Mouse (Mus musculus) limb, embryonic 11.5 days (tissue): ENCODE data around the gene Efl1. TPM values are rescaled to one million over a fixed set of nuclear protein-coding genes. Genes with fewer than 3 reads are reported as not detected.

Experiments
- ATAC-seq: fragments of 200-750 bp; cut with Nextera tagmentation; 2 replicates; pipeline ENCODE4 v1.8.0; 2017; ENCODE audit warnings: low read depth; ENCODE audit not compliant: insufficient number of reproducible peaks, low FRiP score, low TSS enrichment
- DNase-seq: peaks from one replicate; pipeline ENCODE4 v3.0.0-alpha.2; 2015; ENCODE audit warnings: low spot score
- H3K27ac ChIP-seq: fragments of 300-500 bp; sonication (generic); replicated peaks from 2 replicates; pipeline ENCODE4 v1.5.1; 2014; ENCODE audit warnings: low read depth, mild to moderate bottlenecking, low read length
- H3K27me3 ChIP-seq: fragments of 300-500 bp; sonication (generic); 2 replicates; pipeline ENCODE4 v1.6.1; 2014; ENCODE audit warnings: mild to moderate bottlenecking, low read length, mixed read lengths; ENCODE audit not compliant: control insufficient read depth, insufficient read depth
- H3K36me3 ChIP-seq: fragments of 300-500 bp; sonication (generic); 2 replicates; pipeline ENCODE4 v1.6.1; 2014; ENCODE audit warnings: mild to moderate bottlenecking, low read length, moderate library complexity, mixed read lengths; ENCODE audit not compliant: control insufficient read depth, insufficient read depth
- H3K4me1 ChIP-seq: fragments of 300-500 bp; sonication (generic); 2 replicates; pipeline ENCODE4 v1.6.1; 2014; ENCODE audit warnings: low read length, mixed read lengths; ENCODE audit not compliant: control insufficient read depth, insufficient read depth
- H3K4me2 ChIP-seq: fragments of 300-500 bp; sonication (generic); 2 replicates; pipeline ENCODE4 v1.6.1; 2014; ENCODE audit warnings: low read depth, mild to moderate bottlenecking, moderate library complexity; ENCODE audit not compliant: severe bottlenecking
- H3K4me3 ChIP-seq: fragments of 300-500 bp; sonication (generic); 2 replicates; pipeline ENCODE4 v1.5.1; 2014; ENCODE audit warnings: low read depth, low read length
- H3K9ac ChIP-seq: fragments of 300-500 bp; sonication (generic); 2 replicates; pipeline ENCODE4 v1.6.1; 2014; ENCODE audit warnings: mild to moderate bottlenecking, low read length
- H3K9me3 ChIP-seq: fragments of 300-500 bp; sonication (generic); 2 replicates; pipeline ENCODE4 v1.6.1; 2016; ENCODE audit warnings: low read length; ENCODE audit not compliant: control insufficient read depth
- WGBS: fragments of 180-500 bp; shearing (Covaris S2); extraction: QIAGEN DNeasy Blood & Tissue Kit; methylation state at CpG from one replicate; pipeline ENCODE4 v1.1.7; 2014; 5-methylcytosine and 5-hydroxymethylcytosine counted together
- polyA plus RNA-seq: library from polyadenylated mRNA; unstranded; fragments of >200 nt; fragmentation: Nextera tagmentation; extraction: Ambion mirVana; gene quantifications from 2 replicates; pipeline ENCODE4 v1.2.1, GENCODE M21; 2014

The Efl1 gene
- polyA plus RNA-seq, 1 experiment from 2014 or later: 23.2 TPM

DNA sequence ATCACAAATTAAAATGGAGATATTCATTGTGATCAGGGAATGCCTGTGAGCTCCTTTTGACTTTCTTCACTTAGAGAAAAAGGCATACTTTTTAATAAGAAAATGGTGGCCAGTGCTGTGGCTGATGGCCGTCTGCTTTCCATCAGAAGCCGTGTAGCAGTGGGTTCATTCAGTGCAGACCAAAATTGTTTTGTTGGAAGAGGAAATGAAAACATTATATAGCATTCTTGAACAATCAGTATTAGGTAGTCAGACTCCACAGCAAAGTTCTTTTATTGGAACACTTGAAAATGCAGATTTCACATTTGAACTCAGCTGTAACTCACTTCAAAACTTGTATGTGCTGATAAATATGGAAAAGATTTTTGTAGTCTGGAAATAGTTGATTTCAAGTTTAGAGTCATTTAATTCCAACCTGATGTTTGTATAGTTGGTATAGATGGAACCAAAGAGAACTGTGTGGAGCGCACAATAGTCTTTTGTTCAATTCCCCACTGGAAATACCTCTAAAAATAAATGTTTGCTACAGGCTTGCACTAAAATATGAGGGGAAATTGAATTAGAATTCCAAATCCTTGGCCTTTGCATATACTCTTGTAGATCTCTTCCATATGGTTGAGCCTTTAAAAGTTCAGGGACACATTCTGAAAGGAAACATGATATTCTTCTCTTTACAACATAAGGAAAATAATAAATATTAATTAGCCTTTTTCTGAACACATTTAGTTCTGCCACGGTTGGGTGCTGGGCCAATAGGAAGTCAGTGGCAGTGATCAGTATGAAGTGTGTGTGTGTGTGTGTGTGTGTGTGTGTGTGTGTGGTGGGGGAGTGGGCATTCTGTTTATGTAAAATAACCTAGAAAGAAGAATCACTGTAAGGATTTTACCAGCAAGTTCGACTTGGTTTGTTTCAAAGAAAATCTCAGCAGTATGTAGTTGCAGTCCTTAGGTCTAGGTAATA lies 54.2 kb downstream of the Efl1 start:
- peak overlapping the region; percentile 91 for H3K27ac ChIP-seq
- H3K4me3 ChIP-seq: no peak overlapping the region
- H3K36me3 ChIP-seq: no peaks in the 10 kb centered on the region
- 42% methylated on average over 5 of the region's 5 CpGs for WGBS
- H3K9me3 ChIP-seq: no peaks in the 10 kb centered on the region
- no peak overlapping the region for H3K9ac ChIP-seq
- peaks cover 4% of the 10 kb centered on the region; the same call in 1 of the 2 replicates for H3K4me1 ChIP-seq
- ATAC-seq (peak; percentile 87), DNase-seq (peak; percentile 62)
- H3K27me3 ChIP-seq: no peaks in the 10 kb centered on the region
- H3K4me2 ChIP-seq: no peak overlapping the region

DNA sequence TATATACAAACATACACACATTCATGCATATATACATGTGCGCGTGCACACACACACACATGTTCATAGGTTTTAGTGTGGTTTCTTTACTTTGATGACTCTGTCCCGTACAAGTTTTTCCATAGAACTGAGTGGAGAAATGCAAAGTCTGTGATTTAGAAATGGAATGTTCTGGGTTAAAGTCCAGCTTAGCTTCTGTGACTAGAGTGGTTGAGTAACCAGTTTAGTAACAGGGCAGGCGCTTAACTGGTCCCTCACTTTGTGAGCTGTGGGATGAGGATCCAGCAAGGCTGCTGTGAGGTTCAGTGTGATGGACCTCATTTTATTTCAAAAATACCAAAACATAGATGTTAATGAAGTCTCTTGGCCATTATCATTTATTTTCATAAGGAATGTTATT lies 60.8 kb downstream of the Efl1 start:
- Histone ChIP-seq H3K4me2 (no peak overlapping the region), H3K27ac (no peak overlapping the region), H3K36me3 (no peaks in the 10 kb centered on the region; the same call in 1 of the 2 replicates), H3K9me3 (no peaks in the 10 kb centered on the region), H3K4me3 (no peak overlapping the region), H3K4me1 (peaks cover 11% of the 10 kb centered on the region), H3K27me3 (no peaks in the 10 kb centered on the region), H3K9ac (no peak overlapping the region)
- ATAC-seq: no peak
- 97% methylated on average over 4 of the region's 4 CpGs for WGBS
- no peak for DNase-seq

DNA sequence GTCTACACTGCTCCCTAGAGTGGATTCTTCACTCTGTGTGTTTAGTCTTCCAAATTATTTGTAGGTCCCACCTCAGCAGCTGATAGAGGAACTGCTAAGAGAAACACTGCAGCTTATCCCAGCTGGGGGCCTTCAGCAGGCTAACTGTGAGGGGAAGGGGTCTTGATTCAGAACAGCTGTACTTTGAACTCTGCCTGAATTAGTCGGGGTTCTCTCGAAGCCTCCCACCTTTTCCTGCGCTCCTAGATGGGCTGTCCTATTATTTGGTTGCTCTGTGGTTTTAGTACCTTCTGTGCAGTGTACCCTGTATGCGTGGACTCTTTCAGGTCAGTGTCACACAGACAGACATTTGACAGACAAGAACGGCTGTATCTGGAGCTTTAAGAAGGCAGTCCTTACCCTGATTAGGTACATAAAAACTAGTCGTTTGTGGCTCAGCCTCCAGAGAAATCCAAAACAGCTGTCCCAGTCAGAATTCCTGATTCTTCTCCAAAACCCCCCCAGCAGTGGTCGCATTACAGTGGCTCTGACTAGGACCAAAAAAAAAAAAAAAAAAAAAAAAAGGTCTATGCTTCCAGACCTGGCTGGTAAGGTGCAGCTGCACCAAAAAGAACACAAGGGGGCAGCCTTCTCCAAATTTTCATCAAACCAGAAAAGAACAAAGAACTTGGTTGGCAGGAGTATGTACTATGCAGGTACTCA lies 66.9 kb downstream of the Efl1 start:
- no peaks in the 10 kb centered on the region; the same call in 1 of the 2 replicates for H3K36me3 ChIP-seq
- H3K4me1 ChIP-seq: peaks cover 39% of the 10 kb centered on the region
- H3K9me3 ChIP-seq: no peaks in the 10 kb centered on the region
- H3K9ac ChIP-seq: no peak overlapping the region; the same call in 1 of the 2 replicates
- DNase-seq (peak; percentile 80), ATAC-seq (peak; percentile 83)
- H3K4me2 ChIP-seq: no peak overlapping the region
- H3K27me3 ChIP-seq: no peaks in the 10 kb centered on the region
- 6% methylated on average over 7 of the region's 7 CpGs for WGBS
- H3K4me3 ChIP-seq: no peak overlapping the region
- peak overlapping the region; percentile 86 for H3K27ac ChIP-seq

DNA sequence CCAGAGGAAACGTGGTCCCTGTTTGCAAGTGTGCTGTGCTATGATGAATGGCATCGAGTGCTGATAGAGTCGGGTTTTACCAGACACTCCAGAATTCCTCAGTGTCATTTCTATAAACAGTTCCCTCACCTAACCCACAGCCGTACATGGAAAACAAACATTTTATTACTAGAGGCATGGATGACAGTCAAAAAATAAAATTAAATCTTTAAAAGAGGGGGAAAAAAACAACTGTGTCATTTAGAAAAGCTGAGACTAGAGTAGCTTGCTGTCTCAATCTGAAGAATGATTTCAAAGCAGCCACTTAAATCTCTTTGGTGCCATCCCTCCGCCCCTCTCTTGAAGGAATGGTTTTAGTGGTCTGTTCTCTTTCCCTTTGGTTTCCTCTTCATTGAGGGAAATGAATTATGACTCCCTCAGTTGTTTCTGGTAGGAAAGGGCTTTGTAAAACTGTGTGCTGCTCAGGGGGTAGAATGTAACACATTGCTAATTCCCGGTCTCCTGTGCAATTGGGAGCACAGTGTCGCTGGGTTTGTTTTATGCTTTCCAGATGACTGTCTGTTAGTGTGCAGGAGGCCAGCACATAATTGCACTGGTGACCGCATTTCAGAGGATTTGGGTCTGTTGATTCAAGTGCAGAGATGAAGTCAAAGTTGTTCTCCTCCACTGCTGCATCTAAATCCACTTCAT lies 67.6 kb downstream of the Efl1 start:
- Histone ChIP-seq H3K4me1 (peaks cover 46% of the 10 kb centered on the region), H3K36me3 (no peaks in the 10 kb centered on the region; the same call in 1 of the 2 replicates), H3K9me3 (no peaks in the 10 kb centered on the region), H3K9ac (peak overlapping the region; percentile 8; the same call in 1 of the 2 replicates), H3K27ac (peak overlapping the region; percentile 86), H3K4me3 (no peak overlapping the region), H3K27me3 (no peaks in the 10 kb centered on the region), H3K4me2 (no peak overlapping the region)
- DNase-seq (peak; percentile 77), ATAC-seq (peak; percentile 72)
- 9% methylated on average over 8 of the region's 8 CpGs for WGBS

DNA sequence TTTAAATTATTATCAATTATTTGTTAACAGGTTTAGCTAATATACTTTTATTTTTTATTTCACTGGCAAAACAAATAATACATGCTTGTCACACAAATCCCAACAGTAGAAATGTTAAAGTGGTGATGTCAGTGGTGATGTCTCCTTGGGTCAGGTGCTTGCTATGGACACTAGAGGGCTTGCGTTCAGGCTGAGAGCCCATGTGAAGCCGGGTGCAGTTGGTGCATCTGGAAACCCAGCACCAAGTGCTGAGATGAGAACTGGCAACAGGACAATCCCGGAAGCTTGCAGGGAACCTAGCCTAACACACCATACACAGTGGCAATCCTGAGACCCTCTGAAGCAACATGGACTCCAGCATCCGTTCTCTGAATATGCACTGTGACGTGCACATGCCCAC lies 70.9 kb downstream of the Efl1 start:
- peak; percentile 45 for DNase-seq

DNA sequence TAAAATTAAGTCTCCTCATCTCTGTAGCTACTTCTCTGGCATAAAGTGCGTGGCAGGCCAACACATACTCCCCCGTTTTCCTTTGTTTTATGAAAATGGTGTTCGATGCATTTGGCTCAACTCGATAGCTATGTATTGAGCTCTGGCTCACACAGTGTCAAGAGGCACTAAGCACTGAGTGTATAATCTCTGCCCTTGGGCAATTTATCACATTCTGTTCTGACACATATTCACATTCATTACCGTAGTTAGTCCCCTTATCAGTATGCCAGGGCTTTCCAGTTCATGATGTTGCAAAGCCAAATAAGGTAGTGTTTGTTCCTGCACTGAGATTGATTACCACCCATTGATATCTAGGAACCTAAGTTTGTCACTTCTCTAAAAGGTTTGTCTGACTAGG lies 71.3 kb downstream of the Efl1 start:
- H3K27ac ChIP-seq: peak overlapping the region; percentile 66; the same call in 1 of the 2 replicates
- 79% methylated on average over 5 of the region's 5 CpGs for WGBS
- H3K36me3 ChIP-seq: no peaks in the 10 kb centered on the region
- no peak for DNase-seq
- no peaks in the 10 kb centered on the region for H3K27me3 ChIP-seq
- no peak overlapping the region for H3K4me2 ChIP-seq
- H3K9me3 ChIP-seq: no peaks in the 10 kb centered on the region
- no peak overlapping the region for H3K9ac ChIP-seq
- H3K4me1 ChIP-seq: peaks cover 50% of the 10 kb centered on the region
- no peak overlapping the region for H3K4me3 ChIP-seq
- no peak for ATAC-seq

More for the DNA sequence above, 70.9 kb downstream of the Efl1 start:
- Histone ChIP-seq H3K27ac (0 out of 2 replicates have a peak overlapping the region, but pooled peaks have one; percentile 66), H3K9me3 (no peaks in the 10 kb centered on the region), H3K4me3 (no peak overlapping the region), H3K27me3 (no peaks in the 10 kb centered on the region), H3K4me1 (peaks cover 54% of the 10 kb centered on the region), H3K36me3 (no peaks in the 10 kb centered on the region), H3K9ac (no peak overlapping the region), H3K4me2 (no peak overlapping the region)
- WGBS: 78% methylated on average over 5 of the region's 5 CpGs
- no peak for ATAC-seq

DNA sequence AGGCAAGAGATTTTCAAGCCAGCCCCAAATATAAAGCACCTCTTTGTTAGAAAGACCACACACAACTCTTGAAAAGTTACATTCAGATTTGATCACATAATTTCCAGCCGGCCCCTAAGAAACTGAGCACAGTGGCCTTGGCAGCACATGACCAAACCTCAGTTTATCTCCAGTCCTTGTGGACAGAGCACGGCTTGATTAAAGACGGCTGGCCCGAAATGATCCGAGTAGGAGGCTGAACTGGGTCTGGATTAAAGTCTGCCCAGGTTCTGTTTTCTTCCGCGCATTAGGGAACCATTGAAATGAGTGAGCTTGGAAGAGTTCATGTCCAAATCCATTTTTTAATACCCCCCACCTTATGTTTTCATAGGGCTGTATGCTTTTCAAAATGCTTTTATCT lies 72.1 kb downstream of the Efl1 start:
- no peak for ATAC-seq
- H3K36me3 ChIP-seq: no peaks in the 10 kb centered on the region
- peaks cover 48% of the 10 kb centered on the region for H3K4me1 ChIP-seq
- no peaks in the 10 kb centered on the region for H3K9me3 ChIP-seq
- WGBS: 22% methylated on average over 7 of the region's 7 CpGs
- peak; percentile 45 for DNase-seq
- H3K27me3 ChIP-seq: no peaks in the 10 kb centered on the region
- H3K4me2 ChIP-seq: no peak overlapping the region
- no peak overlapping the region for H3K9ac ChIP-seq
- peak overlapping the region; percentile 66 for H3K27ac ChIP-seq
- no peak overlapping the region for H3K4me3 ChIP-seq

DNA sequence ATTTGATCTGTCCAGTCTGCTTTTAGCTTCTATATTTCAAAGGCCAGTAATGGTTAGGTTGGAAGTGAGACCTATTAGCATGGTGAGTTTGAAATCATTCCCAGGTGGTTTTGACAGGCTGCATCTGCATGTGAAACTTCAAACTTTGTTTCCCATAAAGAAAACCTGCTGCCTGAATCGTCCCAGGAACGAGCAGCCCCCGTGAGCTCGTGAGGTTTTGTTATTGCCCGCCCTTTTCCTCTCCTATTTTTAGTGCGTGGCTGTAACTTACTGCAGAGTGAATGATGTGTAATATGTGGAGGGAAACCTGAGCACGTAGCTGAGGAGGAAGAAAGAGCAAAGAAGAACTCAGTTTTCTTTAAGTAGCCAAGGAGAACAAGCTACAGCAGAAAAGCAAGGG lies 72.5 kb downstream of the Efl1 start:
- Histone ChIP-seq H3K9me3 (no peaks in the 10 kb centered on the region), H3K27ac (peak overlapping the region; percentile 66), H3K4me3 (no peak overlapping the region), H3K9ac (no peak overlapping the region), H3K27me3 (no peaks in the 10 kb centered on the region), H3K4me2 (no peak overlapping the region), H3K36me3 (no peaks in the 10 kb centered on the region), H3K4me1 (peaks cover 50% of the 10 kb centered on the region)
- no peak for ATAC-seq
- 8% methylated on average over 7 of the region's 7 CpGs for WGBS
- DNase-seq: peak; percentile 68
